Mouse (Mus musculus) megakaryocyte-erythroid progenitor cell, adult 5 weeks (primary cell): Measurements from ENCODE around the gene She. TPM values are rescaled to one million over a fixed set of nuclear protein-coding genes. Genes with fewer than 3 reads are reported as not detected.

Experiments
- polyA plus RNA-seq: library from polyadenylated mRNA; stranded (reverse); fragments of >175 nt; gene quantifications from 2 replicates; pipeline ENCODE4 v1.2.3, GENCODE M21; 2012

She gene
- 0.02 and 0.03 TPM in 2 replicates for polyA plus RNA-seq

GRCm38 (mm10) chr3:89830815-89831591 is at the start of gene She:
TSS of gene She (plus strand) at chr3:89831370.

Other genes starting within 250 kb of the She start
- gene Adar, start 116.3 kb upstream of the She start, polyA plus RNA-seq: 16.0 and 16.6 TPM in 2 replicates
- 0.23 and 0.33 TPM in 2 replicates for gene Chrnb2, start 66.7 kb upstream of the She start, polyA plus RNA-seq
- gene Ube2q1, start 57.8 kb upstream of the She start, polyA plus RNA-seq: 42.9 and 43.8 TPM in 2 replicates
- 22.2 and 31.3 TPM in 2 replicates for gene Il6ra, start 81.8 kb downstream of the She start, polyA plus RNA-seq
- gene Atp8b2, start 132.1 kb downstream of the She start, polyA plus RNA-seq: 11.9 and 18.6 TPM in 2 replicates
- 25.8 and 34.8 TPM in 2 replicates for gene Hax1, start 167.4 kb downstream of the She start, polyA plus RNA-seq
- 18.3 and 22.3 TPM in 2 replicates for gene 4933434E20Rik, start 220.3 kb downstream of the She start, polyA plus RNA-seq
- 125 and 126 TPM in 2 replicates for gene Ubap2l, start 221.3 kb downstream of the She start, polyA plus RNA-seq
- gene Tpm3, start 241.3 kb downstream of the She start, polyA plus RNA-seq: 366 and 435 TPM in 2 replicates